Comparison of ENCODE assay signal across 13 mouse cellular contexts in genomic region chr9:65832041-65832440, GRCm38 (mm10). TPM values are rescaled to one million over a fixed set of nuclear protein-coding genes. Genes with fewer than 3 reads are reported as not detected.
A peak's percentile ranks its signal among the peaks of the same experiment; 100 is the strongest.
DNase-seq lines count a peak whose midpoint lies in the region; ATAC-seq and TF ChIP-seq lines count a peak whose summit lies in the region.
"Had no signal": no experiment of that assay in that cellular context is flagged by ENCODE, and none has a peak within 500 bp of the region (broad histone marks: within the 10 kb centered on the region; RNA-seq: fewer than 3 reads in every experiment).

No protein-coding gene starts in this region.

- no peak for TF ChIP-seq POLR2A in limb, embryonic 14.5 days (IDR thresholded peaks at IDR 0.05; ENCODE audit: borderline replicate concordance, extremely low read depth, insufficient read depth, insufficient read length)

- no peak overlapping the region for H3K4me3 ChIP-seq in limb, embryonic 14.5 days (replicated peaks; ENCODE audit: low read length)
- no peak overlapping the region for H3K4me3 ChIP-seq in limb, embryonic 10.5 days
- no peak overlapping the region for H3K4me3 ChIP-seq in hindbrain, embryonic 16.5 days (ENCODE audit: low read length)
- H3K4me3 ChIP-seq: liver, embryonic 13.5 days had no signal

- H3K4me1 ChIP-seq in limb, embryonic 14.5 days (ENCODE audit: control insufficient read depth, insufficient read depth, low read length) = peaks cover 5% of the 10 kb centered on the region
- peaks cover 9% of the 10 kb centered on the region for H3K4me1 ChIP-seq in limb, embryonic 10.5 days
- H3K4me1 ChIP-seq in hindbrain, embryonic 16.5 days (ENCODE audit: control insufficient read depth, insufficient read depth, low read depth, low read length) = peaks cover 10% of the 10 kb centered on the region

- H3K27me3 ChIP-seq in limb, embryonic 14.5 days (ENCODE audit: control insufficient read depth, insufficient read depth, low read length) = no peaks in the 10 kb centered on the region
- 0 out of 2 replicates have a peak, but pooled peaks cover 5% of the 10 kb centered on the region for H3K27me3 ChIP-seq in limb, embryonic 10.5 days (ENCODE audit: low read depth, poor library complexity, severe bottlenecking)
- H3K27me3 ChIP-seq in hindbrain, embryonic 16.5 days (replicated peaks; ENCODE audit: control insufficient read depth, insufficient read depth, low read length) = no peaks in the 10 kb centered on the region
- H3K27me3 ChIP-seq: liver, embryonic 13.5 days had no signal

- DNase-seq in embryo, embryonic 10 days (ENCODE audit: low spot score) = peak; percentile 24
- DNase-seq in embryo, embryonic 10.5 days (ENCODE audit: low spot score) = no peak
- peak; percentile 35 for DNase-seq in limb, embryonic 14.5 days (ENCODE audit: low spot score)
- no peak for DNase-seq in limb, embryonic 10.5 days (ENCODE audit: low spot score)
- DNase-seq in Muller cell, postnatal 12 days (ENCODE audit: inconsistent ontology term) = peak; percentile 47
- DNase-seq in gastrocnemius, adult 18-20 months (ENCODE audit: low spot score) = no peak
- no peak for DNase-seq in right cerebral cortex, postnatal 36 days (ENCODE audit: low spot score in 2 of 2)
- DNase-seq: cerebellum, postnatal 10 days; kidney, adult 9 months; liver, embryonic 13.5 days; thymus, postnatal 4 days had no signal

- no peak for ATAC-seq in limb, embryonic 14.5 days (ENCODE audit: low FRiP score, low read depth)
- ATAC-seq in hindbrain, embryonic 16.5 days = no peak

- no peak overlapping the region for H3K9ac ChIP-seq in limb, embryonic 14.5 days (ENCODE audit: low read depth, low read length, severe bottlenecking)
- H3K9ac ChIP-seq in hindbrain, embryonic 16.5 days (ENCODE audit: low read depth, low read length) = no peak overlapping the region
- H3K9ac ChIP-seq: liver, embryonic 13.5 days had no signal

- 75% methylated on average over 2 of the region's 2 CpGs for WGBS in limb, embryonic 14.5 days
- WGBS in limb, embryonic 10.5 days = 87% methylated on average over 2 of the region's 2 CpGs
- 9% methylated on average over 2 of the region's 2 CpGs for WGBS in hindbrain, embryonic 16.5 days

- H3K27ac ChIP-seq in limb, embryonic 14.5 days (replicated peaks; ENCODE audit: low read depth, low read length) = no peak overlapping the region
- no peak overlapping the region for H3K27ac ChIP-seq in limb, embryonic 10.5 days
- H3K27ac ChIP-seq in hindbrain, embryonic 16.5 days (ENCODE audit: low read depth, low read length) = peak overlapping the region; percentile 23; the same call in 1 of the 2 replicates
- H3K27ac ChIP-seq: liver, embryonic 13.5 days had no signal

- H3K9me3 ChIP-seq in limb, embryonic 14.5 days (ENCODE audit: control insufficient read depth, low read length) = no peaks in the 10 kb centered on the region
- H3K9me3 ChIP-seq in limb, embryonic 10.5 days (replicated peaks) = no peaks in the 10 kb centered on the region
- no peaks in the 10 kb centered on the region for H3K9me3 ChIP-seq in hindbrain, embryonic 16.5 days (ENCODE audit: control insufficient read depth, low read length)
- H3K9me3 ChIP-seq: liver, embryonic 13.5 days had no signal

- peaks cover 10% of the 10 kb centered on the region for H3K36me3 ChIP-seq in limb, embryonic 14.5 days (ENCODE audit: control insufficient read depth, insufficient read depth, low read length)
- H3K36me3 ChIP-seq in limb, embryonic 10.5 days = peaks cover 10% of the 10 kb centered on the region
- no peaks in the 10 kb centered on the region for H3K36me3 ChIP-seq in hindbrain, embryonic 16.5 days (ENCODE audit: control insufficient read depth, insufficient read depth, low read length)
- H3K36me3 ChIP-seq: liver, embryonic 13.5 days had no signal

- H3K4me2 ChIP-seq in limb, embryonic 14.5 days (replicated peaks; ENCODE audit: low read depth, low read length, severe bottlenecking) = no peak overlapping the region
- no peak overlapping the region for H3K4me2 ChIP-seq in hindbrain, embryonic 16.5 days (ENCODE audit: low read length)
- H3K4me2 ChIP-seq: liver, embryonic 13.5 days had no signal

RNA-seq across cellular contexts. Expression of gene Zfp609, which starts 4.7 kb away (rescaled TPM):
- 20.3 and 22.0 TPM in 2 replicates for polyA plus RNA-seq in limb, embryonic 14.5 days (2012; rRNA removed)
- 7.3 and 8.8 TPM in 2 replicates for polyA plus RNA-seq in limb, embryonic 14.5 days (2014; fragmentation: Nextera tagmentation; extraction: Ambion mirVana)
- polyA plus RNA-seq in limb, embryonic 10.5 days (2016; fragmentation: Nextera tagmentation; extraction: Ambion mirVana) = 7.5 and 7.6 TPM in 2 replicates
- 5.0 and 5.4 TPM in 2 replicates for polyA plus RNA-seq in hindbrain, embryonic 16.5 days (2015; fragmentation: Nextera tagmentation; extraction: Ambion mirVana)
- 10 to 100 TPM; 15.7 to 16.2 TPM for total RNA-seq in gastrocnemius, adult 18-20 months (2021)

RNA-seq across cellular contexts. Expression of gene Pclaf, which starts 58.0 kb away (rescaled TPM):
- 75.1 and 109 TPM in 2 replicates for polyA plus RNA-seq in limb, embryonic 14.5 days (2012; rRNA removed)
- 115 and 116 TPM in 2 replicates for polyA plus RNA-seq in limb, embryonic 14.5 days (2014; fragmentation: Nextera tagmentation; extraction: Ambion mirVana)
- polyA plus RNA-seq in limb, embryonic 10.5 days (2016; fragmentation: Nextera tagmentation; extraction: Ambion mirVana) = 338 and 354 TPM in 2 replicates
- 24.4 and 28.9 TPM in 2 replicates for polyA plus RNA-seq in hindbrain, embryonic 16.5 days (2015; fragmentation: Nextera tagmentation; extraction: Ambion mirVana)
- total RNA-seq in gastrocnemius, adult 18-20 months (2021) = not detected
- total RNA-seq: gastrocnemius, adult 8-10 months had no signal

Comparison
In these comparisons a context has a peak if more than half of its experiments do, and no peak if none do; other contexts are left out.
1. DNase-seq: peak in embryo, embryonic 10 days (single experiment), limb, embryonic 14.5 days (single experiment) and Muller cell, postnatal 12 days (single experiment); none in embryo, embryonic 10.5 days (single experiment), limb, embryonic 10.5 days (single experiment), gastrocnemius, adult 18-20 months (single experiment) and right cerebral cortex, postnatal 36 days (0 of 2).